Mouse (Mus musculus): ENCODE results near the gene Lama4.

The Lama4 gene

DNA sequence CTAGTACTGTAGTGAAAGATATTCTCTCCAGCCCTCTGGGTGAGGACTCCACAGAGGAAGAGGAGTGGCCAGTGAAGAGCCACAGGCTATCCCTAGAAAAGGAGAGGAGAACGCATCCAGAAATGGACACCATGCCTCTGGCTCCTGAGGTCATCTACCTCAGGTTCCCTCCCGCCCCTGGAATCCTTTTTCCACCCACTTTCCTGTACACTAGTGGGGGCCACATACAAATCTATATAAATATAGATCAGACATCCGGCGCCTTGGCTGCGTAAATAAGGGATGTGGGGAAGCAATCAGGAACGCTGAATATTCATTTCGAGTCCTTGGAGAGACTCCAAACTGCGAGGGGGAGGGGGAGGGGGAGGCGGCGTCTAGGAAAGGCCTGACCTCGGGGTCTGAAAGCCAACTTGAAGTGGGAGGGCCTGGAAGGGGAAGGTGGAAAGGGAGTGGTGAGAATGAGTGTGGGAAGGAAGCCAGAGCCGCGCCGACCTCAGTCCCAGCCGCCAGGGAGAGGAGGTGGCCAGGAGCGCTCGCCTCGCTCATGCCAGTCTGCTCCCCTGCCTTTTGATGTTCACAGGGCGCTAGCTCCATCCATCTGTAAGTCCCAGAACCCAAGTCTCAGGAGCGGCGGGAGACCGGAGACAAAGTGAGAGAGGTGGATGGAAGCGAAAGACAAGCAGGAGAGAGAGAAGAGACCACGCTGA lies at the start of gene Lama4:
Gene Lama4 (plus strand): TSS at position 441 of the 707 bp plus-strand sequence.
- peak; percentile 62 to 94 for DNase-seq (ENCODE audit: inconsistent age in 2 of 2, low spot score in 1 of 2)

GRCm38 (mm10) chr10:38916027-38916617 lies 49.2 kb upstream of the Lama4 start:
- no peak for DNase-seq (ENCODE audit: inconsistent age in 2 of 2, low spot score in 1 of 2)

DNA sequence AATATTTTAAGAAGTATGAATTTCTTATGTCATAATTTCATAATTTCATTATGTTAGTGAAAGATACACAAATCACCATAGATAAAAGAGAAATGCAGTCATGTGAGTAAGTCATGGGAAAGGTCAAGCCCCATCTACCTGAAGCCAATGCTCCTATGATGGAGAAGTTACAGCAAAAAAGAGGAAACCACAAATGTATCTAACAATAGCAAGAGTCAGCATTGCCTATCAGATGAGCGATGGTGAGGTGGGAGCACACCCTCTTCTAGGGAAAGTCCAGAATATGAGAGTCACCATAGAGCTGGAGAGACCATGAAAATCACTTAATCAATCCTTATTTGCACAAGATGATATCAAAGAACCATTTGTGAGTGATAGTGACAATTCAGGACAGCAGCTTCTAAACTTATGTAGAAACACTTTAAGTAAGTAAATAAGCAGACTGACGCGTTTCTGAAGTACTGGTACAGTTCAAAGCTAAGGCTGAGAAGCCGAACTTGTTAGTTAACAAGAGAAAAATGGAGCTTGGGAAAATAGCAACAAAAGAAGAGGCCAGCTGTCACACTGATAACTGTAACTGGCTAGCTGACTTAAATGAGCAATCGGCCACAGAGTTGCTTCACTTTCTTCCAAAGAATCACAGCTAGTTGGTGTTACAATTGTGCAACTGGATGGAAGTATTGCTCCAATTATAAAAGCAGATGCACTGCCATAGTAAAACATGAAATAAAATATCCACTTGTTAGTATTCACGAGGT lies 36.2 kb upstream of the Lama4 start:
- DNase-seq (ENCODE audit: inconsistent age in 2 of 2, low spot score in 1 of 2): no peak

DNA sequence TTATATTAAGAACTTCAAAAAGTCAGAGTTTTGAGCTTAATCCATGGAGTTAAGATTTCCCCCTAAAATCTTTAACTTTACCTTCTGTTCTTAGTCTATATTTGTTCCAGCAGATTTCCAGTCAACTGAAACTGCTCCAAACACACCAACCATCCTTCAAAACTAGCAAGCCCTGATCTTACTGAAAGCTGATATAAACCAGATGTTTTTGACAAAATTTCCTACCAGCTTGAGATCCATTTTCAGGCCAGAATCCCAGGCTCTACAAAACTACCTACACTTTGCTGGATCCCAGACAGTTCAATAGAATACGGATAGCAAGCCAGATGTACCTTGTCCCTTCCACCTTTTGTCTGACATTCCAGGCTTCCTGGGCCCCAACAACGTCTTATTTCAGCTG lies 20.6 kb upstream of the Lama4 start:
- DNase-seq (ENCODE audit: inconsistent age in 2 of 2, low spot score in 1 of 2): no peak

GRCm38 (mm10) chr10:38961920-38962319 lies 3.4 kb upstream of the Lama4 start:
- peak in 1 of 2 experiments; percentile 66 for DNase-seq (ENCODE audit: inconsistent age in 2 of 2, low spot score in 1 of 2)

DNA sequence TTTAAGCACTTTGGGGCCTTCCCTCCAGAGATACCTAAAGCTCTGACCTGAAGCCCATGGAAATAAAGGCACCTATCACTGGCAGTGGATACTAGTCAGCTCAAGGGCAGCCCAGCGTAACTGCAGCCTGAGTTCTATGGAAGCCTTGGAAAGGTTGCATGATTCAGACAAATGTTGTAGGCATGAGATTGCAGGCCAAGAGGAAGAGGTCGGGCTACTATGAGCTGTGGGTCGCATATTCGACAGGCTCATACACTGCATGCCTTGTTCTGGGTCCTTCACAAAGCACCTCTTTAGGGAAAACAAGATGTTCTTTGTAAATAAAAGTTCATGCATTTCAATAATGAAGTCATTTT lies 618 bp upstream of the Lama4 start:
- peak; percentile 10 to 84 for DNase-seq (ENCODE audit: inconsistent age in 2 of 2, low spot score in 1 of 2)

DNA sequence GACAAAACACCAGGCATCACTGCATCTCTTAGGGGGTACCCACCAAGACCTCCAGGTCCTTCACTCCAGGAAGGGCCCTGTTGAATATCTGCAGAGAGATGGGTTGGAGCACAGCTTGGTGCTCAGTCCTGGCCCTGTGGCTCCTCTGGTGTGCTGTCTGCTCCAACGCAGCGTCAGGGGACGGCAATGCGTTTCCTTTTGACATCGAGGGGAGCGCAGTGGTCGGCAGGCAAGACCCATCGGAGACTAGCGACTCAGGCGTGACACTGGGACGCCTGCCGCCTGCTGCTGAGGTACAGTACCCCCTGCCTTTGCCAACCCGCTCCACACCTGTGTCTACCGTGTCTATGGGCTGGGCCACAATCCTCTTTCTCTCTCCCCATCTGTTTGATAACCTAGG lies 542 bp downstream of the Lama4 start:
- peak; percentile 11 to 78 for DNase-seq (ENCODE audit: inconsistent age in 2 of 2, low spot score in 1 of 2)

GRCm38 (mm10) chr10:38966646-38967045 lies 1.3 kb downstream of the Lama4 start:
- DNase-seq (ENCODE audit: inconsistent age in 2 of 2, low spot score in 1 of 2): peak in 1 of 2 experiments; percentile 57

GRCm38 (mm10) chr10:38968326-38969072 lies 3.2 kb downstream of the Lama4 start:
- peak in 1 of 2 experiments; percentile 67 for DNase-seq (ENCODE audit: inconsistent age in 2 of 2, low spot score in 1 of 2)

DNA sequence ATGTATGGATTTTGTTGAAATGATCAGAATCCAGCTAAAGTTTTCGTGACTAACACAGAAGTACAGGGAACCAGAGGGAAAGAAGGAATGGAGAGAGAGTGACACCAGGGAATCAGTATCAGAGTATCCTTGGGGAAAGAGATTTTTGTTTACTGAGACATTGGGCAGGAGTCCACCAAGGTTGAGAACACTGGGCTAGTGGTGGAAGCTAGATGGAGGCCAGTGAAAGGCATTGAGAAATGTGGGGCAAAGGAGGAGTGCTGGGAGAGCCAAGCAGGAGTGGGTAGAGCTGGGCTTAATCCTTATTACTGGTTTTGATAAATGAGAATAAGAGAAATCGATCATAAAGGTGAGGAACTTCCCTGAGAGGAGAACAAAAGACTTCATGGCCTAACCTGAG lies 4.2 kb downstream of the Lama4 start:
- peak in 1 of 2 experiments; percentile 84 for DNase-seq (ENCODE audit: inconsistent age in 2 of 2, low spot score in 1 of 2)

DNA sequence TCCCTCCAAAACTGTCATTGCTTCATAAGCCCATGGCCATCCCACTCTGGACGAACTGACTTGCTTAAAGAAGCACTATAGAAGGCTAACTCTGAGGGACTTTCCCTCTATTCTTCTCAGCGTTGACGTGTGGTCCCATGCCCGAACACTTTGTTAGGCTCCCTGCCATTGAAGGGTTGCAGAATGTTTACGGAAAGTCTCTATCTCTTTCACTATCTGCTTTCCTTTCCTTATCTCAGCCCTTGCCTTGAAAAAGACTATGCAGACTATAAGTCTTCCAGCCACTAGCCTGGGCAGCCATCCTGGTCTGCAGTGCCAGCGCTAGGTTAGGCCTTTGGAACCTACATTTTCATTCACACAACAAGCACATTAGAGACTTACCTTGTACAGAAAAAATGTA lies 4.7 kb downstream of the Lama4 start:
- peak in 1 of 2 experiments; percentile 49 for DNase-seq (ENCODE audit: inconsistent age in 2 of 2, low spot score in 1 of 2)

- no peak for DNase-seq (ENCODE audit: inconsistent age in 2 of 2, low spot score in 1 of 2)
These were observed 7.1 kb downstream of the Lama4 start for GRCm38 (mm10) chr10:38972221-38972946.

GRCm38 (mm10) chr10:38973016-38973415 lies 7.7 kb downstream of the Lama4 start:
- no peak for DNase-seq (ENCODE audit: inconsistent age in 2 of 2, low spot score in 1 of 2)

DNA sequence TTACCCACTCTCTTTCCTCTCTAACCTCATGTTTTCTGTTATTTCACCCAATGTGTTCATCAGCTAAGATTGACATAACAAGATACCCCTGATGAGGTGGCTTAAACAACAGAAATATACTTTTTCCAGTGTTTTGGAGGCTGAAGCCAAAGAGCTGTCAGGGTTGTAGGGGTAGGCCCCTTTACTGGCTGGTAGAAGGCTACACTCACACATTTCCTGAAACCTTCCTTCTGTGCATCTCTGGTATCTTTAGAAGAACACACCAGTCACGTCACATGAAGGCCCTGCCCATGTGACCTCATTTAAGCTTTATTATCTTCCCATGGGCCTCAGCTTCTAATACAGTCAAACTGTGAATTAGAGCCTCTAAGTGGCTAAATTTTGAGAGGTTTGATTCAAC lies 12.9 kb downstream of the Lama4 start:
- DNase-seq (ENCODE audit: inconsistent age in 2 of 2, low spot score in 1 of 2): no peak

DNA sequence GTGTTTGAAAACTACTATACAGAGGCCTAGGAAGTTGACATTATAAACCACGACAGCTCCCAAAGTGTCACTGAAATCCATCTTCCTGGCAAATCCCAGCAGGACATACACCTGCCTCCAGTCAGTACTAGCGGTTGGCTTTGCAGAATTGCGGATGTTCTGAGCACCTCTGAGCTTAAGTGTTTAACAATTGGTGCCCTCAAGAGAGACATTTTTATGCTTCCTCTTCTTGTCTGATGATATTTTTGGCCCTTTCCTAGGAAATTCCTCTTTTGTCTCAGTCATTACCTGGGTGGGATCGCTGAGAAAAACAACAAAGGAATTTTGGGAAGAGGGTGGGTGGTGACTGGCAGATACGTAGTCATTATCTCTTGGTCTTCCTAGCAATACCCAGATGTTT lies 14.4 kb downstream of the Lama4 start:
- DNase-seq (ENCODE audit: inconsistent age in 2 of 2, low spot score in 1 of 2): peak in 1 of 2 experiments; percentile 37

GRCm38 (mm10) chr10:38980980-38981379 lies 15.7 kb downstream of the Lama4 start:
- peak in 1 of 2 experiments; percentile 48 for DNase-seq (ENCODE audit: inconsistent age in 2 of 2, low spot score in 1 of 2)

DNA sequence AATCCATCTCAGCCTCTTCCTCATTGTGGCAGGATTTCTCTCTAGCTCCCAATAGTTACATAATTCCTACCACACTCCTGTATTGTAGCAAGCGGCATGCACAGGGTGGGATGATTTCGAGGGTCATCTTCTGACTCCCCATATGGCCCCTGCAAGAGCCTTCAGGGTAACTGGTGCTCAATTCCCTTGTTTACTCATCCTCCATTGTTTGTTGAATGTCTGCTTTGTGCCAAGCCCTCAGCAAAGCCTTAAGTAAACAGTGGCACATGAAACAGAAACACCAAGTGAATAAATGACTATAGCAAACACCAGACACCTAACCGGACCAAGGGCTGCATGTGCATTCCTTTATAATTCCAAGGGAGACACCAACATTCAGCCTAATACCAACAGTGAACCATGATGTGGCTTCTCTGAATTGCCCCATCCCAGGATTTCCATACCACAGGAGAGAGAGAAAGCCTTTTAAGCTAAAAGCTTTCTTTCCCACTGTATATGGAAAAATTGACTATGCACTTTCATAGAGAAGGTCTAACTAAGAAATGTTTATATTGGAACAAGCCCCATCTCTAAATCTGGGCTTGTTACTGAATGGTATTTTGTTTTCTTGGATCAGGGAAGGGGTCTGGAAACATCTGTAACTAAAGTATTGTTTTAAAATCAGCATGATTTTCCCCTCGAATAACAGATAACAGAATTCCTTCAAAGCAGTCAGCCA lies 19.2 kb downstream of the Lama4 start:
- DNase-seq (ENCODE audit: inconsistent age in 2 of 2, low spot score in 1 of 2): no peak

- no peak for DNase-seq (ENCODE audit: inconsistent age in 2 of 2, low spot score in 1 of 2)
These were observed 20.7 kb downstream of the Lama4 start for GRCm38 (mm10) chr10:38986053-38986452.

DNA sequence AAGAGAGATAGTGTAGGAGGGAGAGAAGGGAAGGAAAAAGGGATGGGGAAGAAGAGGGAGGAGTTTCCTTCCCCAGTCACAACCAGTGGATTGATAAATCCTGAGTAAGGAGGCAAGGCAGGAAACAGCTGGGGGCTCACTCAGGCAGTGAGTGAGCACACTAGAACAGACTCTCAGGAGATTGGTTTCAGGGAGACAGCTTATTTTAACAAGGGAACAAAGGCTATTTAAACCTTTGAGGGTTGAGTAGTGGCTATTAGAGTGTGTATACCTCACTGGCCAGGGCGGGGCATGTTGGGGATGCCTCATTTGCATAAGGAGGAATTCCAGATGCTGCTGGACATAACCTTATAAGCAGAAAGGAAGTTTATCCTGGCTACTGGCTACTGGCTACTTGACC lies 27.5 kb downstream of the Lama4 start:
- no peak for DNase-seq (ENCODE audit: inconsistent age in 2 of 2, low spot score in 1 of 2)

All from adrenal gland, adult (tissue).